Mouse (Mus musculus) stomach, embryonic 15.5 days (tissue): ENCODE data around the gene Rpl28. TPM values are rescaled to one million over a fixed set of nuclear protein-coding genes. Genes with fewer than 3 reads are reported as not detected.
"Not testable (repeated sequence)": the region's sequence is repeated elsewhere in the genome, so short reads cannot be mapped to it uniquely, and the experiment has no call there.

Experiments
- ATAC-seq: fragments of 200-750 bp; cut with Nextera tagmentation; 2 replicates; pipeline ENCODE4 v1.8.0; 2017; ENCODE audit warnings: low read depth, moderate number of reproducible peaks, moderate TSS enrichment; ENCODE audit not compliant: insufficient read depth, low FRiP score
- H3K27ac ChIP-seq: fragments of 300-500 bp; sonication (generic); 2 replicates; pipeline ENCODE4 v1.5.1; 2015; ENCODE audit warnings: mild to moderate bottlenecking, inconsistent platforms
- H3K27me3 ChIP-seq: fragments of 300-500 bp; sonication (generic); replicated peaks from 2 replicates; pipeline ENCODE4 v1.6.1; 2015; ENCODE audit warnings: inconsistent platforms
- H3K36me3 ChIP-seq: fragments of 300-500 bp; sonication (generic); 2 replicates; pipeline ENCODE4 v1.6.1; 2015; ENCODE audit warnings: inconsistent platforms
- H3K4me1 ChIP-seq: fragments of 300-500 bp; sonication (generic); 2 replicates; pipeline ENCODE4 v1.6.1; 2015; ENCODE audit warnings: inconsistent platforms
- H3K4me2 ChIP-seq: fragments of 300-500 bp; sonication (generic); 2 replicates; pipeline ENCODE4 v1.6.1; 2015; ENCODE audit warnings: mild to moderate bottlenecking, inconsistent platforms
- H3K4me3 ChIP-seq: fragments of 300-500 bp; sonication (generic); replicated peaks from 2 replicates; pipeline ENCODE4 v1.5.1; 2015; ENCODE audit warnings: inconsistent platforms
- H3K9ac ChIP-seq: fragments of 300-500 bp; sonication (generic); 2 replicates; pipeline ENCODE4 v1.6.1; 2015; ENCODE audit warnings: inconsistent platforms
- H3K9me3 ChIP-seq: fragments of 300-500 bp; sonication (generic); 2 replicates; pipeline ENCODE4 v1.6.1; 2016; ENCODE audit warnings: inconsistent platforms
- WGBS: fragments of 180-500 bp; shearing (Covaris S2); methylation state at CpG from one replicate; pipeline ENCODE4 v1.1.7; 2015; 5-methylcytosine and 5-hydroxymethylcytosine counted together
- polyA plus RNA-seq: library from polyadenylated mRNA; unstranded; fragments of >200 nt; fragmentation: Nextera tagmentation; extraction: Ambion mirVana; gene quantifications from 2 replicates; pipeline ENCODE4 v1.2.1, GENCODE M21; 2015

Rpl28 gene
- polyA plus RNA-seq, 1 experiment from 2014 or later, result 356 TPM

DNA sequence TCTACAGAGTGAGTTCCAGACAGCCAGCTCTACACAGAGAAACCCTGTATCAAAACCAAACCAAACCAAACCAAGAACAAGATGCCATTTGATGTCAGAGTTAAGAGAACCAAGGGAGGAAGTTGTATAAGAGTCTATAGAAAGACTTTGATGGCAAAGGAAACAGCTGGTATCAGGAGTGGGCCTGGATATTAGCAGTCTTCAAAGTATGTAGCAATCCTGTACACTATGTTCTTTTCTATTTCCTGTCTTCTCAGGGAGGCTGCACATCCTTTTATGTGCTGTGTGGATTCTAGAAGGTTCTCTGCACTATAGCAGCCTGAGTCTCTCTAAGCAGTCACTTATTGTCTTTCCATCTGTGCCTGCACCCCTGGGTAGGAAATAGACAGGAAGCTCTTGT, 23.9 kb downstream of the Rpl28 start:
- no peaks in the 10 kb centered on the region for H3K9me3 ChIP-seq
- no peak for ATAC-seq
- H3K4me1 ChIP-seq, result peaks cover 6% of the 10 kb centered on the region; the same call in 1 of the 2 replicates
- no peak overlapping the region for H3K4me2 ChIP-seq
- no peaks in the 10 kb centered on the region for H3K27me3 ChIP-seq
- H3K27ac ChIP-seq, result no peak overlapping the region
- no peak overlapping the region for H3K4me3 ChIP-seq
- no peaks in the 10 kb centered on the region for H3K36me3 ChIP-seq
- H3K9ac ChIP-seq, result no peak overlapping the region

DNA sequence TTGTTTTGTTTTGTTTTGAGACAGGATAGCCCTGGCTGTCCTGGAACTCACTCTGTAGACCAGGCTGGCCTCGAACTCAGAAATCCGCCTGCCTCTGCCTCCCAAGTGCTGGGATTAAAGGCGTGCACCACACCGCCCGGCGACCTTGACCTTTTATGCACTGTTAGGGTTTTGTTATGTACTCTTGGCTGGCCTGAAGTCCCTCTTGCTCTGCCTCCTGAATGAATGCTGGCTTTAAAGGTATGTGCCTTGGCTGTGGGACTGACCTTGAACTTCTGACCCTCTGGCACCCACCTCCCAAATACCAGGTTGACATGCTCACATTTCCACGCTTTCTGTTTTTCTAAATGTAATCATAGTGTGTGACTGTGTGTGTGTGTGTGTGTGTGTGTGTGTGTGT, 28.3 kb downstream of the Rpl28 start:
- not testable (repeated sequence) for H3K9me3 ChIP-seq, H3K4me1 ChIP-seq, H3K27me3 ChIP-seq, H3K4me3 ChIP-seq, H3K4me2 ChIP-seq, ATAC-seq, H3K9ac ChIP-seq, H3K27ac ChIP-seq, H3K36me3 ChIP-seq
- 89% methylated on average over 7 of the region's 7 CpGs for WGBS

- 72% methylated on average over 4 of the region's 4 CpGs for WGBS
- no peaks in the 10 kb centered on the region for H3K36me3 ChIP-seq
- H3K27ac ChIP-seq, result no peak overlapping the region
- H3K27me3 ChIP-seq, result no peaks in the 10 kb centered on the region
- H3K4me3 ChIP-seq, result no peak overlapping the region
- no peak for ATAC-seq
- no peaks in the 10 kb centered on the region for H3K4me1 ChIP-seq
- no peak overlapping the region for H3K4me2 ChIP-seq
- H3K9ac ChIP-seq, result no peak overlapping the region
- H3K9me3 ChIP-seq, result no peaks in the 10 kb centered on the region
These were observed 29.0 kb downstream of the Rpl28 start for GRCm38 (mm10) chr7:4821690-4822089.

DNA sequence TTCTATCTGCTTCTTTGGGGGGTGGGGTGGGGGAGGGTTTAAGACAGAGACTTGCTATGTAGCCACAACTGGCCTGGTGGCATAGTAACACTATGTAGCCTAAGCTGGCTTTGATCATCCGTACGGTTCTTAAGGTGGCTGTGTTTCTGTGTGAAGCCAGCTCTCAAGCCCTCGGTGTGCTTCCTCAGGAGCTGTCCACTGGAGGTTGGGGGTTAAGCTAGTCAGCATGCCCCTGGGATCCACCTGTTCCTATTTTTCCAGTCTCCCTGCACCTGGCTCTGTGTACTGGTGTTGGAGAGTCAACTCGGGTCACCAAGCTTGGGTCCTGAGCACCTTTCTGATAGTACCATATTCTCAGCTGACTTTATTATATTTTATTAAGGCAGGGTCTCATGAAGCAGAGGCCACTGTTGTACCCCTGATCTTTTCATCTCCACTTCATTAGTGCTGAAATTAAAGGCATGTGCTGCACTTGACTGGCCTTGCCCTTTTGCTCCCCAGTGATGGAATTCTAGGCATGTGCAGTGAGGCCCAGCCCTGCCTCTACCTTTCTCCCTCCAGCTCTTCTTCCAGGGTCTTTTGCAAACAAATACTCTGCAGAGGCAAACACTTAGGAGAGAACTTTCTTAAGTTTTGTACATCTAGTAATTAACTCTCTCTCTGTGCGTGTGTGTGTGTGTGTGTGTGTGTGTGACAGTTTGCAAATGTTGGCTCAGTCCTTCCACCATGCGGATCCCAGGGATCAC, 29.7 kb downstream of the Rpl28 start:
- Histone ChIP-seq H3K9ac (no peak overlapping the region), H3K27me3 (no peaks in the 10 kb centered on the region), H3K4me2 (no peak overlapping the region), H3K4me1 (no peaks in the 10 kb centered on the region), H3K9me3 (no peaks in the 10 kb centered on the region), H3K4me3 (no peak overlapping the region), H3K27ac (no peak overlapping the region), H3K36me3 (no peaks in the 10 kb centered on the region)
- no peak for ATAC-seq
- WGBS, result 50% methylated on average over 6 of the region's 6 CpGs

DNA sequence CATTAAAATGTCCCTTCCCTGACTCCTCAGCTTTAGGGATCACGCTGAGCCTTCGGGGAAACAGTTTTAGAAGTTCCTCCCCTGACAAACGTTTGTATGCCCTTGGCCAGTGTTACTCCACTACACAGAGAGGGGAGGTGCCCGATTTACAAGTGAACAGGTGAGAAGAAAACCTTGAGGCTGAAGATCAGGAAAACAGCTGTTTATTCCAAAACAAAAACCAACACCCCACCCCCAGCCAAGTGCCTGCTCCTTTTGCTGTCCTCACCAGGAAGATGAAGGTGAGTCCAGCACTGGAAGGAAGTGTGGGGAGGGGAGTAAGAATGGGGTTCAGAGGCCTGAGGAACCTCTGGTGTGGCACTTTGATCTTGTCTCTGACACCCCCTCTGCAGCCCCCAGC, 32.7 kb downstream of the Rpl28 start:
- H3K9me3 ChIP-seq, result no peaks in the 10 kb centered on the region
- H3K36me3 ChIP-seq, result no peaks in the 10 kb centered on the region
- H3K27ac ChIP-seq, result no peak overlapping the region
- peak; percentile 16; the same call in 1 of the 2 replicates for ATAC-seq
- no peaks in the 10 kb centered on the region for H3K27me3 ChIP-seq
- no peak overlapping the region for H3K9ac ChIP-seq
- no peaks in the 10 kb centered on the region for H3K4me1 ChIP-seq
- 40% methylated on average over 4 of the region's 4 CpGs for WGBS
- H3K4me3 ChIP-seq, result no peak overlapping the region
- H3K4me2 ChIP-seq, result no peak overlapping the region

GRCm38 (mm10) chr7:4830476-4830875, 37.8 kb downstream of the Rpl28 start:
- H3K27ac ChIP-seq, result no peak overlapping the region
- 8% methylated on average over 12 of the region's 12 CpGs for WGBS
- H3K27me3 ChIP-seq, result peaks cover 17% of the 10 kb centered on the region
- no peak overlapping the region for H3K4me2 ChIP-seq
- no peaks in the 10 kb centered on the region for H3K4me1 ChIP-seq
- H3K9me3 ChIP-seq, result no peaks in the 10 kb centered on the region
- no peak for ATAC-seq
- no peak overlapping the region for H3K4me3 ChIP-seq
- H3K9ac ChIP-seq, result no peak overlapping the region
- H3K36me3 ChIP-seq, result no peaks in the 10 kb centered on the region

- WGBS, result 4% methylated on average over 33 of the region's 34 CpGs
These were observed 43.1 kb downstream of the Rpl28 start for GRCm38 (mm10) chr7:4835631-4836327.

DNA sequence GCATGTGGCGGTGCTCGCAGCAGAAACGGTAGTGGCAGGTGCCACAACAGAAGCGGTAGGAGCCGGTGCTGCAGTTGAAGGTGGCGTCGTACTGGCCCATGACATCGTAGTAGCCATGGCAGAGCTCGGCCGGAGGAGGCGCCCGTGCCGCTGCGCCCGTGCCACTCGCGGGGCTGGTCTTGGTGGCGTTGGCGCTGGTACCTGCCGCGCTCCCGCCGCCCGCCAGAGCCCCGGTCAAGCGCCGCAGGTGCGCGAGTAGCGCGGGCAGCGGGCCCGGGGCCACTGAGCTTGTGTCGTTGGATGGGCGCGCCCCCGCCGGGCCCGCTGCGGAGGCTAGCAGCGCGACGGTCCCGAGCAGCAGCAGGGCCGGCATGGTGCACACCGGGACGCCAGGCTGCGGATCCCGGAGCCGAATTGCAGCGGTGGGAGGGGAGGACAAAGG, 43.7 kb downstream of the Rpl28 start:
- ATAC-seq, result peak; percentile 86; the same call in 1 of the 2 replicates
- Histone ChIP-seq H3K9me3 (no peaks in the 10 kb centered on the region), H3K27ac (no peak overlapping the region), H3K4me3 (peak overlapping the region; percentile 46), H3K27me3 (peaks cover 32% of the 10 kb centered on the region), H3K36me3 (no peaks in the 10 kb centered on the region), H3K4me1 (peaks cover 8% of the 10 kb centered on the region), H3K9ac (peak overlapping the region; percentile 16; the same call in 1 of the 2 replicates), H3K4me2 (peak overlapping the region; percentile 88)
- WGBS, result under 1% methylated on average over 51 of the region's 51 CpGs

More at GRCm38 (mm10) chr7:4835631-4836327, 43.1 kb downstream of the Rpl28 start:
- H3K9ac ChIP-seq, result peak overlapping the region; percentile 16; the same call in 1 of the 2 replicates
- no peak overlapping the region for H3K27ac ChIP-seq
- H3K27me3 ChIP-seq, result peaks cover 32% of the 10 kb centered on the region
- peaks cover 8% of the 10 kb centered on the region for H3K4me1 ChIP-seq
- H3K9me3 ChIP-seq, result no peaks in the 10 kb centered on the region
- peak overlapping the region; percentile 88 for H3K4me2 ChIP-seq
- no peak; the same call in 1 of the 2 replicates for ATAC-seq
- H3K4me3 ChIP-seq, result peak overlapping the region; percentile 46
- H3K36me3 ChIP-seq, result no peaks in the 10 kb centered on the region

DNA sequence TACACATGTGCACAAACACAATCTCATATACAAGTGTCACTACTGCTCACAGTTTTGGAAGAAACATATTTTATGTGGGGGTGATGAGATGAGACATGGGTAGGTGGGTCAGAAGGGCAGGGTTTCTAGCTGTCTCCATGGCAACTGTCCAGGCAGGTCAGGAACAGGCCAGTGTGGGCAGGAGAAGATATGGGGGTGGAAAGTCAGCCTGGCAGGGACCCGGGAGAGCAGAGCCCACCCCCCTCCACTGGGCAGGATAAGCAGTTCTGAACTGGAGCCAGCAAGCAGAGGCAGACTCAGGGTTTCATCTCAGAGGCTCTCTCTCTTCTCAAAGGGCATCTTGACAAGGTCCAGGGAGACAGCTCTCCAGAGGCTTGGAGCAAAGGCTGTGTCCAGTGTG, 45.0 kb downstream of the Rpl28 start:
- H3K4me2 ChIP-seq, result no peak overlapping the region
- H3K9ac ChIP-seq, result no peak overlapping the region
- no peaks in the 10 kb centered on the region for H3K36me3 ChIP-seq
- no peak for ATAC-seq
- H3K4me3 ChIP-seq, result no peak overlapping the region
- peaks cover 11% of the 10 kb centered on the region for H3K4me1 ChIP-seq
- H3K27me3 ChIP-seq, result peaks cover 44% of the 10 kb centered on the region
- no peak overlapping the region for H3K27ac ChIP-seq
- 0% methylated on average over 1 of the region's 1 CpGs for WGBS
- no peaks in the 10 kb centered on the region for H3K9me3 ChIP-seq

DNA sequence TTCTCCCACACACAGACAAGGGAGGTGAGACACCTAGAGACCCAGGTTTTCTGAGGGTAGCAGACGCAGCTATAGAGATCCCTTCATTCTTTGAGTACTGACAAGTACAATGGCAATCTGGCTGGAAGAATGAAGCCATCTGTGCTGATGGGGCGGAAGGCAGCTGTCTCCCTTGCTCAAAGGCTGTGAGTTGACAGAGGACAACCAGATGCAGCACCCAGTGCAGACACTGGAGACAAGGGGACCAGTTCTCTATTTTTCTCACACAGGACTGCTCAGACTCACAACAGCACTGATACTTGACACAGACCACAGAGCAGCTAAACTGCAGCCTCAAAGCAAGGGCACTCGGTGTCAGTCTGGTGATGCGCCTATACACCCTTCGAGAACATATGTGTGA, 49.4 kb downstream of the Rpl28 start:
- 51% methylated on average over 5 of the region's 5 CpGs for WGBS
- Histone ChIP-seq H3K4me2 (no peak overlapping the region), H3K27me3 (peaks cover 44% of the 10 kb centered on the region), H3K27ac (no peak overlapping the region), H3K36me3 (no peaks in the 10 kb centered on the region), H3K4me1 (peaks cover 23% of the 10 kb centered on the region), H3K9me3 (no peaks in the 10 kb centered on the region), H3K9ac (no peak overlapping the region), H3K4me3 (no peak overlapping the region)
- ATAC-seq, result no peak

GRCm38 (mm10) chr7:4842634-4843131, 50.0 kb downstream of the Rpl28 start:
- Histone ChIP-seq H3K9ac (no peak overlapping the region), H3K36me3 (no peaks in the 10 kb centered on the region), H3K4me1 (peaks cover 23% of the 10 kb centered on the region), H3K4me2 (peak overlapping the region; percentile 87), H3K27me3 (peaks cover 42% of the 10 kb centered on the region), H3K4me3 (peak overlapping the region; percentile 16; the same call in 1 of the 2 replicates), H3K9me3 (no peaks in the 10 kb centered on the region), H3K27ac (no peak overlapping the region)
- peak; percentile 69 for ATAC-seq
- under 1% methylated on average over 16 of the region's 16 CpGs for WGBS

- Histone ChIP-seq H3K27me3 (peaks cover 42% of the 10 kb centered on the region), H3K9ac (no peak overlapping the region), H3K36me3 (no peaks in the 10 kb centered on the region), H3K4me2 (peak overlapping the region; percentile 87), H3K27ac (no peak overlapping the region), H3K9me3 (no peaks in the 10 kb centered on the region), H3K4me3 (peak overlapping the region; percentile 44), H3K4me1 (peaks cover 23% of the 10 kb centered on the region)
- no peak; the same call in 1 of the 2 replicates for ATAC-seq
- WGBS, result under 1% methylated on average over 34 of the region's 34 CpGs
These were observed 51.0 kb downstream of the Rpl28 start for GRCm38 (mm10) chr7:4843604-4844244.
